Mouse (Mus musculus) forebrain, embryonic 15.5 days (tissue): ENCODE results near the gene Acer1. TPM values are rescaled to one million over a fixed set of nuclear protein-coding genes. Genes with fewer than 3 reads are reported as not detected.

Experiments
- polyA plus RNA-seq: library from polyadenylated mRNA; unstranded; fragments of >200 nt; fragmentation: Nextera tagmentation; extraction: Ambion mirVana; gene quantifications from 2 replicates; pipeline ENCODE4 v1.2.1, GENCODE M21; 2015

Gene Acer1
- polyA plus RNA-seq, 1 experiment from 2014 or later = not detected

Other genes with a start within 250 kb of the Acer1 start
- 0.97 and 1.2 TPM in 2 replicates for gene Nrtn, start 224.6 kb downstream of the Acer1 start, polyA plus RNA-seq
- 72.1 and 74.3 TPM in 2 replicates for gene Dus3l, start 217.4 kb downstream of the Acer1 start, polyA plus RNA-seq
- gene Prr22, start 211.9 kb downstream of the Acer1 start, polyA plus RNA-seq = 0.66 and 0.73 TPM in 2 replicates
- gene Rfx2, start 151.1 kb downstream of the Acer1 start, polyA plus RNA-seq = 4.4 and 4.5 TPM in 2 replicates
- not detected in 2 replicates for gene Acsbg2, start 107.7 kb downstream of the Acer1 start, polyA plus RNA-seq
- gene 1700061G19Rik, start 106.6 kb downstream of the Acer1 start, polyA plus RNA-seq = 0.43 and 0.50 TPM in 2 replicates
- gene Mllt1, start 46.7 kb downstream of the Acer1 start, polyA plus RNA-seq = 88.4 and 91.1 TPM in 2 replicates
- 162 and 175 TPM in 2 replicates for gene Clpp, start 8.2 kb upstream of the Acer1 start, polyA plus RNA-seq
- 43.7 and 46.2 TPM in 2 replicates for gene Alkbh7, start 15.2 kb upstream of the Acer1 start, polyA plus RNA-seq
- 0.45 and 0.55 TPM in 2 replicates for gene Pspn, start 17.9 kb upstream of the Acer1 start, polyA plus RNA-seq
- gene Gtf2f1, start 29.2 kb upstream of the Acer1 start, polyA plus RNA-seq = 80.4 and 81.7 TPM in 2 replicates
- gene Gm17949, start 29.3 kb upstream of the Acer1 start, polyA plus RNA-seq = 0.31 and 0.47 TPM in 2 replicates
- gene Khsrp, start 49.4 kb upstream of the Acer1 start, polyA plus RNA-seq = 35.2 and 37.0 TPM in 2 replicates
- not detected in 2 replicates for gene Slc25a41, start 59.5 kb upstream of the Acer1 start, polyA plus RNA-seq
- gene Crb3, start 77.0 kb upstream of the Acer1 start, polyA plus RNA-seq = 1.3 and 2.0 TPM in 2 replicates
- gene Slc25a23, start 77.7 kb upstream of the Acer1 start, polyA plus RNA-seq = 27.6 and 29.1 TPM in 2 replicates
- gene Dennd1c, start 96.4 kb upstream of the Acer1 start, polyA plus RNA-seq = 3.9 and 4.4 TPM in 2 replicates
- 239 and 253 TPM in 2 replicates for gene Tubb4a, start 105.7 kb upstream of the Acer1 start, polyA plus RNA-seq
- gene Tnfsf9, start 123.2 kb upstream of the Acer1 start, polyA plus RNA-seq = 10.2 and 10.3 TPM in 2 replicates
- gene Cd70, start 167.7 kb upstream of the Acer1 start, polyA plus RNA-seq = 0.28 TPM in 1 of 2 replicates, not detected in the other
- not detected in 2 replicates for gene Tnfsf14, start 212.1 kb upstream of the Acer1 start, polyA plus RNA-seq
- gene C3, start 246.0 kb upstream of the Acer1 start, polyA plus RNA-seq = 0.59 and 0.93 TPM in 2 replicates